Mouse (Mus musculus): ENCODE results near the gene Ergic1.

Gene Ergic1

GRCm38 (mm10) chr17:26624999-26625398 lies 63.7 kb downstream of the Ergic1 start:
- in situ Hi-C loops (cut with MboI, MseI): no loop called here

DNA sequence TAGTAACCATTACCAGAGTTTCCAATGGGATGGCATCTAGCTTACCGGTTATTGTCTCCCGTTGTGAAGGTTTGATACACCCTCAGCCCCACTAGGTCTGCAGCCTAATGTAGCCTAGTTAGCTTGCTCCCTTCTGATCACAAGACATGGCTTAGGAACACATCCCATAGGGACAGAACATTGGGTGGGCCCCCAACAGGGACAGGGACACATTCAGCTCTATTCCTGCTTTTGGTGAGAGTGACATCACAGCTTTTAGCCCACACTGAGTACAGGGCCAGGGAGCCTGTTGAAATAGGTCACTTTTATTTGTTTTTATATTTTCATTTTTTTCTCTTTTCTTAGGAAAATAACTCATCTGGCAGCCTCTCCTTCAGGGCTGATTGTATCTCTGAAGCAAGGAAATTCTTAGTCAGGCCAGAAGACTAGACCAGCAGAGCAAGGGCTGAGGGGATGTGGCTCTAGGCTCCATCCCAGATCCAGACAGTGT lies 64.3 kb downstream of the Ergic1 start:
- in situ Hi-C loops (cut with MboI, MseI): no loop called here

DNA sequence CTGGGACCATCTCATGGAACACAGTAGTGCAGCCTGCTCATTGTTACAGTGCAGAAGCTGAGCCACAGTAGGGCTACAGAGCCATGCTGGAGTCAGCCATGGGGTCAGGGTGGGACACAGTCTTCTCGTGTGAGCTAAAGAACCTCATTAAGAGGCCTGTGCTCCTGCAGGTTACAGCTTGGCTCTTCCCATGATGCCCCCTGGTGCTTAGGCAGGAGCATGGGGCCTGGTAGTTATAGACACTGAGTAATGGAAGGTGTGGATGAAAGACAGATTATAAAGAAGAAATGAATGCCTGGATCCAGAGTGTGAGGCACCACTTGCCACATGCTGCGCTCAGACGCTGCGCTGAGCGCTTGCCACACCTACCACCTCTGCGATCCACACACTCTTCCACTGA lies 67.2 kb downstream of the Ergic1 start:
- in situ Hi-C loops (cut with MboI, MseI): no loop called here

- in situ Hi-C loops (cut with MboI, MseI): no loop called here
Measured at GRCm38 (mm10) chr17:26628936-26629335, 67.6 kb downstream of the Ergic1 start.

DNA sequence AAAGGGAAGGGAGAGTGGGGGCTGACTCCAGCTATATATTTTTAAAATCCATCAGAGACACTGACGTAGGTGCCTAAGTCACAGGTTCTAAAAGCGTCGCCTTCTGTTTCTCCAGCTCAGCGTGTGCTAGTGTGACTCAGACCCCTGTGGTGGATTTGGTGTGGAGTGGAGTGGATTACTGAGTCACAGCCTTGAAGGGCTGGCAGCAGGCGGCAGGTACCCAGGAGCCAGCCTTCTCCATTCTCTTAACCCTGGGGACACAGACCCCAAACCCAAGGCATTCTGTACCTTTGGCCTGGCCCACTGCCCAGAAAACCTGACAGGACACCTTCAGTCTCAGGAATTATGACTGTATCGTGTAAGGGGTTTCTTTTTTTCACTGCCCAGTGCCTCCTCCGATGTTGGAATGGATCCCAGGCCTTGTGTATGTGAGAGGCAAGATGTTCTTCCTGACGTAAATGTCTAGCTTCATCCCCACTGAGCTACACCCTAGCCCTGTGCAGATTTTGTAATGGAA lies 70.6 kb downstream of the Ergic1 start:
- in situ Hi-C loops (cut with MboI, MseI): no loop called here

- in situ Hi-C loops (cut with MboI, MseI): no loop called here
Measured at GRCm38 (mm10) chr17:26633186-26633585, 71.9 kb downstream of the Ergic1 start.

DNA sequence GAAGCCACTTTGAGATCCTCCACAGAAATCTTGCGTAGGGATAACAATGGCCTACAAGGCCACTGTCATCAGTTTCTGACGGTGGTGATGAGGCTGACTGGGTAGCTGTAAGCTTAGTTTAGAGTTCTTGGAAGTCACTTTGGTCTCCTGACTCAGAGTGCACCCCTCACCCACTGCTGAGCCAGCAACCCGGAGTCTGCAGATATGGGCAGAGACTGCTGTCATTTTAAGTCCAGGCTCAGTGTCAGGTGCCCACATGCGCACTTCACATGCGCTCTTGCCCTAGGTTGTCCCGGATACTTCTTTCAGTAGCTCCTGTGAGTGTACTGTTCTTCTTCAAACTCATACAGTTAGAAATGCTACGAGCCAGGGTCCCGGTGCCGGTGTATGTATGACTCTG lies 72.6 kb downstream of the Ergic1 start:
- in situ Hi-C loops (cut with MboI, MseI): no loop called here

- in situ Hi-C loops (cut with MboI, MseI): no loop called here
Measured at GRCm38 (mm10) chr17:26634539-26634938, 73.2 kb downstream of the Ergic1 start.

DNA sequence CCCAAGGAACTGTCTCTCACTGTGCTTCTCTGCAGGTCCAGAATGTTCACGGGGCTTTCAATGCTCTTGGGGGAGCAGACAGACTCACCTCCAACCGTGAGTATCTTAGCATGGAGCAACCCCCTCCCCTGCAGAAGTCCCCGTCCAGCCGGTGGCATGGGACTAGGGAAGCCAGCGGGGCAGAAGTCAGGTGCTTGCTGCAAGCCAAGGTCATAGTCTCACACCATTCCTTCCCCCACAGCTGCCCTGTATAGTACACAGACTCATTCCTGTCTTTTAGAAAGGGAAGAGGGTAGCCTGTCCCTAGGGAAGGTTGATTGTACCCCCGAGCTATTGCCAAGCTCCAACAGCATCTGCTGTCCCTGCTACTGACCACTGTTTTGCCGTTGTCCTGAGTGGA lies 74.7 kb downstream of the Ergic1 start:
- in situ Hi-C loops (cut with MboI, MseI): loop anchor here (5.0 kb wide), 1 partner anchor 169 kb away; no protein-coding TSS in a partner anchor

DNA sequence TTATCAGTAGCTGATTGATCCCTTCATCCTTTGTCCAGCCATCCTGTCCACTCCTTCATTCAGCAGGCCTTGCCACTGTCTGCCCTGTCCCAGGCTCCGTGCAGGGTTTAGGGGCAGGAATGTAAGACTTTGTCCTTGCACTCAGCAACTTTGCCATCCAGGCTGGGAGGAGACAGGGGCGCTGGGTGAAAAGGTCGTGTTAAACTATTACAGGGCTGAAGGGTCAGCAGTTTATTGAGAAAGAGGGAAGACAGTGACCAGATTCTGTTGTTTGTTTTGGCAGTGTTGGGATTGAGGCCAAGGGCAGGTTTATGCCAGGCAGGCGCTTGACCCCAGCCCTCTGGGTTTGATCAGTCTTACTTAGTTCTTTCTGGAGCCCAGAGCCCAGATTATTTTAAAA lies 76.6 kb downstream of the Ergic1 start:
- in situ Hi-C loops (cut with MboI, MseI): loop anchor here (5.0 kb wide), 1 partner anchor 171 kb away; no protein-coding TSS in a partner anchor

DNA sequence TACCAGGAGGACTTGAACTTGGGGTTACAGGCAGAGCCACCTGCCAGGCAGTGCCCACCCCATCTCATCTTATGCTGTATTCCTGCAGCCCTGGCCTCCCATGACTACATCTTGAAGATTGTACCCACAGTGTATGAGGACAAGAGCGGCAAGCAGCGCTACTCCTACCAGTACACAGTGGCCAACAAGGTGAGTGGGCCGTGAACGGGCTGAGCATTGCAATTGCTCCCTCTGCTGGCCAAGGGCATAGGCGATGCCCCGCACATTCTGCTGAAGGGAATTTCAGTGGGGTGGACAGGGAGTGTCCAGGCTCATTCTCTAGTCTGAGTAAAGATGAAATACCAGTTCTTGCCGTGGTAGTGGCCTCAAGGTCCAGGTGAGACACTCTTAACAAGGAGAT lies 77.4 kb downstream of the Ergic1 start:
- in situ Hi-C loops (cut with MboI, MseI): loop anchor here (5.0 kb wide), 1 partner anchor 171 kb away; no protein-coding TSS in a partner anchor

- in situ Hi-C loops (cut with MboI, MseI): loop anchor here (5.0 kb wide), 1 partner anchor 172 kb away; no protein-coding TSS in a partner anchor
Measured at GRCm38 (mm10) chr17:26639791-26640190, 78.5 kb downstream of the Ergic1 start.

- in situ Hi-C loops (cut with MboI, MseI): no loop called here
Measured at GRCm38 (mm10) chr17:26640286-26640740, 79.0 kb downstream of the Ergic1 start.

- in situ Hi-C loops (cut with MboI, MseI): no loop called here
Measured at GRCm38 (mm10) chr17:26643456-26643855, 82.2 kb downstream of the Ergic1 start.

DNA sequence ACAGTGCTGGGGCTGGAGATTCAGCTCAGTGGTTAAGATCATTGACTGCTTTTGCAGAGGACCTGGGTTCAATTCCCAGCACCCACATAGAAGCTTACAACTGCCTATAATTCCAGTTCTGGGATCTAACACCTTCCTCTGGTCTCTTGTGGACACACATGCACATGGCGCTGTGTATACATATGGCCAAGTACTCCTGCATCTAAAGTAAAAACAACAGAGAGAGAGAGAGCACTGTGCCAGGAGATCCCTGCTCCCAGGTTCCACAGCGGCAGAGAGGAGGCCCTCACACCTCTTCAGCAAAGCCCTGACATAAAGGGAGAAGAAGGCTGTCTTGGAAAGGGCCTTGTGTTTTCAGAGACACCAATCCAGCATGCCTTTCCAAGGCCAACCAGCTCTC lies 82.7 kb downstream of the Ergic1 start:
- in situ Hi-C loops (cut with MboI, MseI): no loop called here

DNA sequence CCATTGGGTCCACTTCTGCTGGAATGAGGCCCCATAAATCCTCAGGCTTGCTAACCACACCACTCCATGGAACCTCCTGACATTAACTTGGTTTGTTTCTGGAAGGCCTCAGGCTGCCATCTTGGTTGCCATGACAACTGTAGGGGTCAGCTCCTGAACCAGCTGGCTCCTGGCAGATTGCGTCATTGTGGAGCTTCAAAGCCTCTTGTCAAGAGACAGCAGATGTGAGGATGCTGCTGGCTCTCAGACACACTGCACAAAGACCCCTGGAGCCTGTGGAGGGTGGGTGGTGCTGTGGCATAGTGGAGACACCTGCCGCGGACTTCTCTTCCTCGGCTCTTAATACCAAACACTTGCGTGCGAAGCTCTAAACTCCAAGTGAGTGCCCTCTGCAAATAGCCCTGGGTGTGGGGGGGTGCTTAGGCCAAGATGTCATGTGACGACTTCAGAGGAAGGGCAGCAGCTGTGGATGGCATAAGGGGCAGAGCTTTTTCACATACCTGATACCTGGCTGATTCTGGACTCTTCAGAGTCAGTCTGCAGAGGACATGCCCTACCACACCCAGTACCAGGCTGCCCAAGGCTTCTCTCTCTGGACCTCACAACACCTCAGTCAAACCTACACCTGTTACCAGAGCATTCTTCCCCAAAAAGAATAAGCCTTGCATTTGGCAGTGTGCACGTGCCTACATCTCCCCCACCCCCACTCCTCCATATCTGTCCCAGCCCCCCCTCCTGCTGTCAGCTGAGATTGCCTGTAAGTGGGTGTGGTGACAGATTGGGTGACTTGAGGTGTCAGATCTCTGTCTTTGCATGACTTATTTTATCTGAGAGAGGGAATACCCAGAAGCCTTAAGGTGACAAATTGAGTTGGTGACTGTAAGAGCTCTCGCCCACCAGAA lies 83.5 kb downstream of the Ergic1 start:
- in situ Hi-C loops (cut with MboI, MseI): no loop called here

DNA sequence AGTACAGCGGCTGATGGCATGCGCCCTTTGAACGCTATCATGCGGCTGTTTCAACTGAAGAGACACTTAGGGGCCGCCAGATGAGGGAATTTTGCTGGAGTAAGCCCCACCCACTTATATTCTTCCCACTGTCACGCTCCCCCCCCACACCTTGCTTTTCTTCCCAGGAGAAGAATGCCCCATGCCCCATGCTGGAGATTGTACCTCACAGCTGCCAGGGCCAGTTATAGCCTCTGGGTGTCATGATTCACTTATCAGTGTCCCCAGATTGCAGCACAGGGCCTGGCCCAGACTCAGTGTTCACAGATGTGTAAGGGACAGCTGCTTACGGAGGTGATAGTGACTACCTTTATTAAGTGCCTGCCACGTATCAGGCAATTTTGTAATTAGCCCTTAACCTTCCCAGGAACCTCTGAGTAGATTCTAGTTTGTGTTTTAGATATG lies 84.1 kb downstream of the Ergic1 start:
- in situ Hi-C loops (cut with MboI, MseI): no loop called here

DNA sequence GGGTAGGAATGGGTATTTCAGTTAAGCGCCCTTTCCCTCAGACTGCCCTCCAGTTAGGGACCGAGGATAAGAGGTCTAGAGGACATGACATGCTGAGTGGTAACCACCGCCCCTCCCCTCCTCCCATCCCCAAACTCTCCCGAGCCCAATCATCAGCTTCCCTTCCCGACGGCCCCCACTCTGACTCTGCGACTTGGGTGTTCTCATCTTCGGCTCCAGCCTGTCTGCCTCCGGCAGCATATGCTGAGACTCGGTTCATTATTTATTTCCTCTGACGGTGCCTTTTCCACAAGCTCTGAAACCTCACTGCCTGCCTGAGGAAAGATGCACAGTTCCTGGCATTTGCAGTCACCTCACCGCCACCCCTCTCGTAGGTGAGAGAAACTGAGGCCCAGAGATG lies 86.0 kb downstream of the Ergic1 start:
- in situ Hi-C loops (cut with MboI, MseI): no loop called here

- in situ Hi-C loops (cut with MboI, MseI): no loop called here
Measured at GRCm38 (mm10) chr17:26649565-26649964, 88.3 kb downstream of the Ergic1 start.

- in situ Hi-C loops (cut with MboI, MseI): no loop called here
Measured at GRCm38 (mm10) chr17:26650451-26651363, 89.4 kb downstream of the Ergic1 start.

GRCm38 (mm10) chr17:26658854-26659572 lies 97.7 kb downstream of the Ergic1 start:
- in situ Hi-C loops (cut with MboI, MseI): no loop called here

Measured in T-helper 1 cell (primary cell).